Mouse (Mus musculus) stomach, postnatal 0 days (tissue): ENCODE data around the gene Pcgf1. TPM values are rescaled to one million over a fixed set of nuclear protein-coding genes. Genes with fewer than 3 reads are reported as not detected.

Experiments
- ATAC-seq: fragments of 200-750 bp; cut with Nextera tagmentation; 2 replicates; pipeline ENCODE4 v1.8.0; 2017; ENCODE audit not compliant: low FRiP score, low TSS enrichment
- DNase-seq: peaks from one replicate; pipeline ENCODE4 v3.0.0-alpha.2; 2016; ENCODE audit warnings: low spot score
- H3K27ac ChIP-seq: fragments of 300-500 bp; sonication (generic); replicated peaks from 2 replicates; pipeline ENCODE4 v1.5.1; 2014; ENCODE audit warnings: mild to moderate bottlenecking, control low read depth
- H3K27me3 ChIP-seq: fragments of 300-500 bp; sonication (generic); 2 replicates; pipeline ENCODE4 v1.6.1; 2014; ENCODE audit warnings: low read length; ENCODE audit not compliant: control insufficient read depth, insufficient read depth
- H3K36me3 ChIP-seq: fragments of 300-500 bp; sonication (generic); 2 replicates; pipeline ENCODE4 v1.6.1; 2014; ENCODE audit warnings: low read length, mixed read lengths; ENCODE audit not compliant: control insufficient read depth, insufficient read depth
- H3K4me1 ChIP-seq: fragments of 300-500 bp; sonication (generic); replicated peaks from 2 replicates; pipeline ENCODE4 v1.6.1; 2014; ENCODE audit warnings: antibody characterized with exemption; ENCODE audit not compliant: control insufficient read depth, insufficient read depth
- H3K4me2 ChIP-seq: fragments of 300-500 bp; sonication (generic); replicated peaks from 2 replicates; pipeline ENCODE4 v1.6.1; 2014; ENCODE audit warnings: low read depth, mild to moderate bottlenecking, control low read depth, moderate library complexity
- H3K4me3 ChIP-seq: fragments of 300-500 bp; sonication (generic); 2 replicates; pipeline ENCODE4 v1.5.1; 2014; ENCODE audit warnings: low read depth, low read length, control low read depth
- H3K9ac ChIP-seq: fragments of 300-500 bp; sonication (generic); 2 replicates; pipeline ENCODE4 v1.6.1; 2014; ENCODE audit warnings: mild to moderate bottlenecking, low read length, control low read depth, mixed read lengths
- H3K9me3 ChIP-seq: fragments of 300-500 bp; sonication (generic); 2 replicates; pipeline ENCODE4 v1.6.1; 2016; ENCODE audit warnings: low read length; ENCODE audit not compliant: control insufficient read depth
- CTCF ChIP-seq: IDR thresholded peaks from 2 replicates; pipeline ENCODE4 v1.5.1; 2016; ENCODE audit warnings: antibody characterized with exemption, low read depth, mild to moderate bottlenecking, moderate library complexity
- EP300 ChIP-seq: optimal IDR thresholded peaks from 2 replicates; pipeline ENCODE3; 2016; ENCODE audit warnings: antibody characterized with exemption
- WGBS: fragments of 180-500 bp; shearing (Covaris S2); extraction: QIAGEN DNeasy Blood & Tissue Kit; methylation state at CpG from one replicate; pipeline ENCODE4 v1.1.7; 2014; 5-methylcytosine and 5-hydroxymethylcytosine counted together
- polyA plus RNA-seq: library from polyadenylated mRNA; unstranded; fragments of >200 nt; fragmentation: Nextera tagmentation; extraction: Ambion mirVana; gene quantifications from 2 replicates; pipeline ENCODE4 v1.2.1, GENCODE M21; 2015

Gene Pcgf1
- polyA plus RNA-seq, 1 experiment from 2014 or later, result 14.0 TPM

DNA sequence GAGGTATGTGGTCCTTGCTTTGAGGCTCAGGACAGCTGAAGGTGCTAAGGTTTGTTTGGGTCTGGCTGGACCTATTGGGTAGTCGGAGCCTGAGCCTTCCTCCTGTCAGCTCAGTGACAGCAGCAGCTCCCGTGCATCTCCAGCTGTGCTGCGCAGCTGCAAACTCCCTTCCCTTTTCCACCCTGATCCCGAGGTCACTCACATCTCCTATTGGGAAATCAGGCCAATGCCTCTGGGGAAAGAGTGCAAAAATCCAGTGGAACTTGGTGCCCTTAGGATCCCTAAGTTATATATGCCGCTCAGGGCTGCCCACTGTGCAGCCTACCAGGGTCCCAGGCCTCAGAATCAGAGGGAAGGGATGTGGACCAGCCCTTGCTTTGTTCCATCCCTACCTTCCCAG, 5.8 kb downstream of the Pcgf1 start:
- H3K27me3 ChIP-seq, result peaks cover 24% of the 10 kb centered on the region; the same call in 1 of the 2 replicates
- no peak overlapping the region for H3K9ac ChIP-seq
- DNase-seq (no peak), ATAC-seq (no peak)
- H3K4me1 ChIP-seq, result no peaks in the 10 kb centered on the region
- WGBS, result 28% methylated on average over 5 of the region's 5 CpGs
- no peak overlapping the region for H3K27ac ChIP-seq
- TF ChIP-seq EP300, result no peak
- TF ChIP-seq CTCF, result no peak
- no peak overlapping the region for H3K4me2 ChIP-seq
- no peaks in the 10 kb centered on the region for H3K9me3 ChIP-seq
- 0 out of 2 replicates have a peak, but pooled peaks cover 3% of the 10 kb centered on the region for H3K36me3 ChIP-seq
- H3K4me3 ChIP-seq, result no peak overlapping the region

DNA sequence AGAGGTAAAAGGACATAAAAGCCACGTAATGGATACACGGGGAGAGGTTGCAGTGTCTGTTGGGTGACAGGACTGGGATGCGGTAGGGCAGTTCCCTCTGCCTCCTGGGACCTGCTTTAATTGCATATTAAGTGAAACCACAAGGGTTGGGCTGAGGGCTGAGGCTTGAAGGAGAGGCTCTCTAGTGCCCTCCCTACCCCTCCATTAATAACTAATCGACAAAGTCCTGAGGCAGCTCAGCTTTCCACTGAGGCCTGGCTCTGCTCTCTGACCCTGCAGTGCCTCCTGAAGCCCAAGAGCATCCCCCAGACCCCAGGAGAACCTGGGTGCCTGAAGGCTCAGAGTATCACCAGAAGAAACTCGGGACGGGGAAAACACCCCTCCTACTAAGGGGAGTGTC, 6.8 kb downstream of the Pcgf1 start:
- no peaks in the 10 kb centered on the region for H3K9me3 ChIP-seq

DNA sequence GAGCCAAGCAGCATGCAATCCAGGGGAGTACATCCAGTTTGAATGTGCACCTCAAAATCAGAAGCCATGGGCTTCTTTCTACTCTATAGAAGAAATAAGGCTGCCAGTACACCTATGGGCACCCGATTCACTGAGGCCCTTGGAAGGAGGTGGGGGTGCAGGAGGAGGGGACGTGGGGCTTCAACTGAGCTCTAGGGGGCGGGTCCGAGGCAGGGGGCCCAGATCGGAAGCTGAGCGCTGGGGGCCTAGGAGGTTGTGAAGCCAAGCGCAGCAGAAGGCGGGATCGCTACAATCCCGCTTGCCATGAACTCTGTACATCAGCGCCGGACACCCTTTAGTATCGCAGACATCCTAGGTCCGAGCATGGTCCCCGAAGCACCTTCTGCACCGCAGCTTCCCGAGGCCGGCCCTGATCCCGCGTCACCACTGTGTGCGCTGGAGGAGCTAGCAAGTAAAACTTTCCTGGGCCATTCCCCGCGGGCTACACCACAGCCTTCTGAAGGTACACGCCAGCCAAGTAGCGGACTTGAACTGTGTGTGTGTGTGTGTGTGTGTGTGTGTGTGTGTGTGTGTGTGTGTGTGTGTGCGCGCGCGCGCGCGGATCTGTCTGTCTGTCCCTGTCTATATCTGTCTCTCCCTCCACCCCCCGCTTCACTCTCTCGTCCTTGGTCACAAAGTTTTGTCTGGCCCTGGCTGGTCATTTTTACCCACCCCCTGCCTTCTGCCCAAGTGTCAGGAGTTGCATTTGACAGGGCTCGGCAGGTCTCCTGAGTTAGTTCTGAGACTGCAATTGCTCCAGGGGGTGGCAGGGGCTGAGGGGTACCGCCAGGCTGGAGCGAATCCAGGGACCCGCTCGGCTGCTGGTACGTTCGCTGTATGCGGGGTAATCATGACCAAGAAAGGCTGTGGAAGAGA, 8.7 kb downstream of the Pcgf1 start, which contains the start of gene Lbx2:
Gene Lbx2 (plus strand): TSS at position 247 of the 915 bp plus-strand sequence.
- no peaks in the 10 kb centered on the region for H3K36me3 ChIP-seq
- no peak within 1 kb of the TSS for H3K27ac ChIP-seq
- H3K27me3 ChIP-seq, result peaks cover 26% of the 10 kb centered on the region; the same call in 1 of the 2 replicates
- H3K9me3 ChIP-seq, result no peaks in the 10 kb centered on the region
- H3K4me2 ChIP-seq, result peak within 1 kb of the TSS; percentile 14; the same call in 1 of the 2 replicates
- ATAC-seq (0 out of 2 replicates have a peak, but pooled peaks have one; percentile 6), DNase-seq (no peak)
- H3K9ac ChIP-seq, result no peak within 1 kb of the TSS
- 0 out of 2 replicates have a peak within 1 kb of the TSS, but pooled peaks have one; percentile 2 for H3K4me3 ChIP-seq
- H3K4me1 ChIP-seq, result no peaks in the 10 kb centered on the region
- TF ChIP-seq EP300, result no peak
- TF ChIP-seq CTCF, result no peak
- 8% methylated on average over 39 of the region's 42 CpGs for WGBS

More for the DNA sequence above, 6.8 kb downstream of the Pcgf1 start:
- H3K27me3 ChIP-seq, result peaks cover 26% of the 10 kb centered on the region; the same call in 1 of the 2 replicates
- DNase-seq (no peak), ATAC-seq (no peak)
- H3K4me3 ChIP-seq, result no peak overlapping the region
- H3K9ac ChIP-seq, result no peak overlapping the region
- H3K27ac ChIP-seq, result no peak overlapping the region
- H3K4me1 ChIP-seq, result no peaks in the 10 kb centered on the region
- H3K36me3 ChIP-seq, result 0 out of 2 replicates have a peak, but pooled peaks cover 3% of the 10 kb centered on the region
- H3K4me2 ChIP-seq, result no peak overlapping the region
- WGBS, result 14% methylated on average over 6 of the region's 6 CpGs
- no peak for TF ChIP-seq EP300
- no peak for TF ChIP-seq CTCF

DNA sequence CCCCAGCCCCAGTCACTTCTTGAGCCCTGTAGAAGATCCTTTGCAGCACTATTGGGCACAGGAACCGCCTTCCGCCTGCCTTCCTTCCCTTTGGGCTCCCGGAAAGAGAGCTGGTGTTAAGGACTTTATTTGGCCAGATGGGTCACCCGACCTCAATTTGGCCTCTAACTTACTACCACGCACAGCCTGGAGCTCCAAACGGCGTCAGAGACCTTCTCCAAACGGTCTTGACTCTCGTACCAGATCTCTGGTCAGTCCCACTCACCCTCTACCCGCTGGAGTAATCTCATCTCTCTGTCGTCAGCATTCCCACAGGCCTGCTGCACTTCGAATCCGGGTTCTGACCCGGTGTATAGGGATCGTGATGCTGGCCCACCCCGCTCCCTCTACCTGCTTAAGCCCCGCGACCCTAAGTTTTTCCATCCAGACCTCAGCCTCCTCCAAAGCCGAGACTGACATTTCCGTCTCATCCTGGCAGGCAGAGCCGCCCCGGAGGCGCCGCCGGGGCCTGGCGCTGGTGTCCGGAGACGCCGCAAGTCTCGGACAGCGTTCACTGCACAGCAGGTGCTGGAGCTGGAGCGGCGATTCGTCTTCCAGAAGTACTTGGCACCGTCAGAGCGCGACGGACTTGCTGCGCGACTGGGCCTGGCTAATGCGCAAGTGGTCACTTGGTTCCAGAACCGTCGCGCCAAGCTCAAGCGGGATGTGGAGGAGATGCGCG, 9.7 kb downstream of the Pcgf1 start:
- Histone ChIP-seq H3K9ac (no peak overlapping the region), H3K4me2 (peak overlapping the region; percentile 23), H3K9me3 (no peaks in the 10 kb centered on the region), H3K36me3 (no peaks in the 10 kb centered on the region), H3K4me1 (no peaks in the 10 kb centered on the region), H3K4me3 (peak overlapping the region; percentile 2; the same call in 1 of the 2 replicates), H3K27me3 (peaks cover 26% of the 10 kb centered on the region; the same call in 1 of the 2 replicates), H3K27ac (no peak overlapping the region)
- DNase-seq (no peak), ATAC-seq (no peak)
- no peak for TF ChIP-seq EP300
- TF ChIP-seq CTCF, result no peak
- 7% methylated on average over 47 of the region's 47 CpGs for WGBS

DNA sequence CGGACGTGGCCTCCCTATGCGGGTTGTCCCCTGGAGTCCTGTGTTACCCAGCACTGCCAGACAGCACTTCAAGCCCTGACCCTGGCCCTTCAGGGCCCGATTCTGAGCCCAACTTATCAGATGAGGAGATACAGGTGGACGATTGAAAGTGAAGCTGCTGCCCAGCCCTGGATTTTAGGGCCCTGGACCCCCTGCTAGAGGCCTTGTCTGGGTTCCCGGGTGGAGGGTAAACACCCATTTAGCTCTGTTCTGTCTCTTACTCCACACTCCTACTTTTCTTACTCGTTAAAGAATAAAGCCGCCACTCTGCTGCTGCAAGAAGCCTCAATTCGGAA, 10.2 kb downstream of the Pcgf1 start:
- no peaks in the 10 kb centered on the region for H3K9me3 ChIP-seq
- DNase-seq, result no peak
- no peak overlapping the region for H3K27ac ChIP-seq
- peak overlapping the region; percentile 23; the same call in 1 of the 2 replicates for H3K4me2 ChIP-seq
- no peak overlapping the region for H3K9ac ChIP-seq
- no peaks in the 10 kb centered on the region for H3K36me3 ChIP-seq
- no peak for TF ChIP-seq CTCF
- no peak for TF ChIP-seq EP300
- H3K27me3 ChIP-seq, result peaks cover 26% of the 10 kb centered on the region; the same call in 1 of the 2 replicates
- ATAC-seq, result no peak
- WGBS, result 16% methylated on average over 9 of the region's 9 CpGs
- H3K4me3 ChIP-seq, result peak overlapping the region; percentile 2; the same call in 1 of the 2 replicates
- H3K4me1 ChIP-seq, result no peaks in the 10 kb centered on the region
